Mouse (Mus musculus): Measurements from ENCODE around the gene Uqcr11.

GRCm38 (mm10) chr10:80382641-80383365, 23.8 kb downstream of the Uqcr11 start:
- TF ChIP-seq CTCF (IDR thresholded peaks at IDR 0.05; ENCODE audit: low read depth) (no peak), EP300 (optimal IDR thresholded peaks at IDR 0.05) (no peak)
